Mouse (Mus musculus): ENCODE results near the gene Ptpn21.

Ptpn21 gene

GRCm38 (mm10) chr12:98736951-98737800 is at the start of gene Ptpn21:
Ptpn21 (minus strand) TSS chr12:98737405.
- peak; percentile 66 for DNase-seq (ENCODE audit: low read depth, low spot score)

- peak; percentile 16 for DNase-seq (ENCODE audit: low read depth, low spot score)
Measured at GRCm38 (mm10) chr12:98784251-98784650, 47.0 kb upstream of the Ptpn21 start.

GRCm38 (mm10) chr12:98779148-98779547 is 41.9 kb upstream of the Ptpn21 start:
- peak; percentile 71 for DNase-seq (ENCODE audit: low read depth, low spot score)

GRCm38 (mm10) chr12:98777509-98777908 is 40.3 kb upstream of the Ptpn21 start:
- DNase-seq (ENCODE audit: low read depth, low spot score): no peak

- DNase-seq (ENCODE audit: low read depth, low spot score): no peak
Measured at GRCm38 (mm10) chr12:98766241-98766640, 29.0 kb upstream of the Ptpn21 start.

- DNase-seq (ENCODE audit: low read depth, low spot score): no peak
Measured at GRCm38 (mm10) chr12:98759700-98760099, 22.5 kb upstream of the Ptpn21 start.

- DNase-seq (ENCODE audit: low read depth, low spot score): peak; percentile 37
Measured at GRCm38 (mm10) chr12:98757636-98758035, 20.4 kb upstream of the Ptpn21 start.

- peak; percentile 32 for DNase-seq (ENCODE audit: low read depth, low spot score)
Measured at GRCm38 (mm10) chr12:98747380-98747753, 10.2 kb upstream of the Ptpn21 start.

- peak; percentile 84 for DNase-seq (ENCODE audit: low read depth, low spot score)
Measured at GRCm38 (mm10) chr12:98746746-98747379, 9.7 kb upstream of the Ptpn21 start, which contains the start of gene Zc3h14. Zc3h14 (plus strand) TSS chr12:98746964.

- peak; percentile 82 for DNase-seq (ENCODE audit: low read depth, low spot score)
Measured at GRCm38 (mm10) chr12:98746131-98746530, 8.9 kb upstream of the Ptpn21 start.

- no peak for DNase-seq (ENCODE audit: low read depth, low spot score)
Measured at GRCm38 (mm10) chr12:98745626-98746025, 8.4 kb upstream of the Ptpn21 start.

GRCm38 (mm10) chr12:98741011-98741501 is 3.9 kb upstream of the Ptpn21 start:
- peak; percentile 35 for DNase-seq (ENCODE audit: low read depth, low spot score)

- peak; percentile 52 for DNase-seq (ENCODE audit: low read depth, low spot score)
Measured at GRCm38 (mm10) chr12:98737801-98738350, 671 bp upstream of the Ptpn21 start.

GRCm38 (mm10) chr12:98734880-98735801 is 2.1 kb downstream of the Ptpn21 start:
- peak; percentile 40 for DNase-seq (ENCODE audit: low read depth, low spot score)

- peak; percentile 82 for DNase-seq (ENCODE audit: low read depth, low spot score)
Measured at GRCm38 (mm10) chr12:98734246-98734879, 2.8 kb downstream of the Ptpn21 start.

GRCm38 (mm10) chr12:98733776-98734175 is 3.4 kb downstream of the Ptpn21 start:
- DNase-seq (ENCODE audit: low read depth, low spot score): no peak

GRCm38 (mm10) chr12:98733165-98733564 is 4.0 kb downstream of the Ptpn21 start:
- DNase-seq (ENCODE audit: low read depth, low spot score): no peak

- DNase-seq (ENCODE audit: low read depth, low spot score): no peak
Measured at GRCm38 (mm10) chr12:98730682-98731081, 6.5 kb downstream of the Ptpn21 start.

- no peak for DNase-seq (ENCODE audit: low read depth, low spot score)
Measured at GRCm38 (mm10) chr12:98727186-98727585, 10.0 kb downstream of the Ptpn21 start.

GRCm38 (mm10) chr12:98726078-98726477 is 11.1 kb downstream of the Ptpn21 start:
- DNase-seq (ENCODE audit: low read depth, low spot score): no peak

- peak; percentile 42 for DNase-seq (ENCODE audit: low read depth, low spot score)
Measured at GRCm38 (mm10) chr12:98724976-98725375, 12.2 kb downstream of the Ptpn21 start.

Measured in 3T3-L1 (cell line).